Mouse (Mus musculus) CH12.LX (cell line): ENCODE measurements around the gene Nol10. TPM values are rescaled to one million over a fixed set of nuclear protein-coding genes. Genes with fewer than 3 reads are reported as not detected.

Source experiments
- DNase-seq: peaks from one replicate; pipeline ENCODE4 v3.0.0-alpha.2; 2013; ENCODE audit errors: extremely low read depth
- H3K27ac ChIP-seq: 2 replicates; pipeline ENCODE4 v1.5.1; 2012; ENCODE audit warnings: low read depth, mild to moderate bottlenecking, control low read depth, moderate library complexity; ENCODE audit not compliant: insufficient read depth
- H3K27me3 ChIP-seq: replicated peaks from 2 replicates; pipeline ENCODE3; 2012; ENCODE audit warnings: inconsistent platforms
- H3K36me3 ChIP-seq, 2 experiments: replicated peaks in 1 of 2; 2 replicates each; pipeline versions ENCODE3 to v1.6.1; 2012; ENCODE audit warnings: inconsistent platforms in 1 of 2, low read length in 1 of 2, mild to moderate bottlenecking in 1 of 2, mixed read lengths in 1 of 2, moderate library complexity in 1 of 2; ENCODE audit not compliant: control insufficient read depth in 1 of 2, insufficient read depth in 1 of 2
- H3K4me1 ChIP-seq, 2 experiments: 2 replicates each; pipeline ENCODE4 v1.6.1; 2012; ENCODE audit warnings: inconsistent platforms in 1 of 2, moderate library complexity in 1 of 2; ENCODE audit not compliant: insufficient read depth in 2 of 2, control insufficient read depth in 1 of 2
- H3K4me2 ChIP-seq: 2 replicates; pipeline ENCODE4 v1.6.1; 2012; ENCODE audit warnings: low read depth, mild to moderate bottlenecking, control low read depth; ENCODE audit not compliant: poor library complexity, insufficient read depth, severe bottlenecking
- H3K4me3 ChIP-seq, 3 experiments: fragments of 150-350 bp in 1 of 3; sonication (generic) in 1 of 3; replicated peaks in 1 of 3; 2 replicates each; pipeline versions ENCODE3 to v1.5.1; 2011 to 2012; ENCODE audit warnings: low read depth in 2 of 3, low read length in 2 of 3, mild to moderate bottlenecking in 2 of 3, moderate library complexity in 2 of 3, control low read depth in 1 of 3, improper control_type of control experiment in 1 of 3, inconsistent platforms in 1 of 3, mixed read lengths in 1 of 3; ENCODE audit not compliant: poor library complexity in 1 of 3
- H3K79me2 ChIP-seq: replicated peaks from 2 replicates; pipeline ENCODE4 v1.6.1; 2012; ENCODE audit warnings: mild to moderate bottlenecking, moderate library complexity; ENCODE audit not compliant: control insufficient read depth, poor library complexity, insufficient read depth, severe bottlenecking; ENCODE audit errors: extremely low read depth
- H3K9ac ChIP-seq: 2 replicates; pipeline ENCODE4 v1.6.1; 2012; ENCODE audit warnings: low read depth, mild to moderate bottlenecking, control low read depth, moderate library complexity; ENCODE audit not compliant: insufficient read depth
- H3K9me3 ChIP-seq: replicated peaks from 2 replicates; pipeline ENCODE3; 2012; ENCODE audit warnings: low read length, inconsistent platforms, mixed read lengths
- BHLHE40 ChIP-seq: IDR thresholded peaks from 2 replicates; pipeline ENCODE4 v1.6.1; 2011; ENCODE audit warnings: mild to moderate bottlenecking, low read depth, low read length, improper control_type of control experiment
- CHD1 ChIP-seq: IDR thresholded peaks from 2 replicates; pipeline ENCODE4 v1.6.1; 2012; ENCODE audit warnings: low read depth, low read length, improper control_type of control experiment, inconsistent platforms
- CTCF ChIP-seq, 2 experiments: IDR thresholded peaks in 1 of 2; conservative IDR thresholded peaks in 1 of 2; 2 replicates each; pipeline ENCODE4 v1.5.1; 2011 to 2012; ENCODE audit warnings: low read depth in 2 of 2, low read length in 2 of 2, improper control_type of control experiment in 1 of 2, inconsistent platforms in 1 of 2, mild to moderate bottlenecking in 1 of 2, moderate library complexity in 1 of 2
- E2F4 ChIP-seq: IDR thresholded peaks from 2 replicates; pipeline ENCODE4 v1.6.1; 2011; ENCODE audit warnings: low read depth, low read length, improper control_type of control experiment; ENCODE audit not compliant: insufficient replicate concordance
- ELF1 ChIP-seq: IDR thresholded peaks from 2 replicates; pipeline ENCODE4 v1.6.1; 2014; ENCODE audit warnings: low read depth, mild to moderate bottlenecking, inconsistent platforms, low read length, improper control_type of control experiment
- EP300 ChIP-seq: IDR thresholded peaks from 2 replicates; pipeline ENCODE4 v1.6.1; 2011; ENCODE audit warnings: low read length, improper control_type of control experiment
- ETS1 ChIP-seq: conservative IDR thresholded peaks from 2 replicates; pipeline ENCODE4 v1.6.1; 2012; ENCODE audit warnings: low read depth, mild to moderate bottlenecking, inconsistent platforms, low read length, improper control_type of control experiment, moderate library complexity
- HCFC1 ChIP-seq: IDR thresholded peaks from 2 replicates; pipeline ENCODE4 v1.6.1; 2012; ENCODE audit warnings: low read depth, mild to moderate bottlenecking, inconsistent platforms, low read length, improper control_type of control experiment
- IRF4 ChIP-seq: IDR thresholded peaks from 2 replicates; pipeline ENCODE4 v1.6.1; 2014; ENCODE audit warnings: low read depth, mild to moderate bottlenecking, inconsistent platforms, low read length, improper control_type of control experiment
- JUN ChIP-seq: IDR thresholded peaks from 2 replicates; pipeline ENCODE4 v1.6.1; 2011; ENCODE audit warnings: low read depth, mild to moderate bottlenecking, low read length, improper control_type of control experiment, moderate library complexity; ENCODE audit not compliant: insufficient read depth
- KAT2A ChIP-seq: IDR thresholded peaks from 2 replicates; pipeline ENCODE4 v1.6.1; 2012; ENCODE audit warnings: low read length, improper control_type of control experiment, inconsistent platforms; ENCODE audit not compliant: insufficient replicate concordance
- MAFK ChIP-seq: IDR thresholded peaks from 2 replicates; pipeline ENCODE4 v1.6.1; 2011; ENCODE audit warnings: low read length, improper control_type of control experiment; ENCODE audit not compliant: insufficient replicate concordance
- MAX ChIP-seq: IDR thresholded peaks from 2 replicates; pipeline ENCODE4 v1.6.1; 2011; ENCODE audit warnings: low read length, improper control_type of control experiment
- MAZ ChIP-seq: IDR thresholded peaks from 2 replicates; pipeline ENCODE4 v1.6.1; 2012; ENCODE audit warnings: low read depth, mild to moderate bottlenecking, inconsistent platforms, low read length, improper control_type of control experiment, moderate library complexity
- MXI1 ChIP-seq: IDR thresholded peaks from 2 replicates; pipeline ENCODE4 v1.6.1; 2011; ENCODE audit warnings: mild to moderate bottlenecking, low read depth, low read length, improper control_type of control experiment
- MYC ChIP-seq: IDR thresholded peaks from 2 replicates; pipeline ENCODE4 v1.6.1; 2011; ENCODE audit warnings: low read depth, mild to moderate bottlenecking, improper control_type of control experiment, low read length
- NELFE ChIP-seq: IDR thresholded peaks from 2 replicates; pipeline ENCODE4 v1.6.1; 2011; ENCODE audit warnings: low read depth, low read length, improper control_type of control experiment
- PAX5 ChIP-seq: IDR thresholded peaks from 2 replicates; pipeline ENCODE4 v1.6.1; 2012; ENCODE audit warnings: low read length, inconsistent platforms, mixed read lengths
- POLR2A ChIP-seq: IDR thresholded peaks from 2 replicates; pipeline ENCODE4 v1.6.1; 2011; ENCODE audit warnings: low read depth, mild to moderate bottlenecking, improper control_type of control experiment, low read length
- POLR2AphosphoS2 ChIP-seq: IDR thresholded peaks from 2 replicates; pipeline ENCODE4 v1.6.1; 2011; ENCODE audit warnings: low read depth, low read length, improper control_type of control experiment
- RCOR1 ChIP-seq: conservative IDR thresholded peaks from 2 replicates; pipeline ENCODE4 v1.6.1; 2012; ENCODE audit warnings: low read depth, mild to moderate bottlenecking, inconsistent platforms, low read length, improper control_type of control experiment
- SIN3A ChIP-seq: IDR thresholded peaks from 2 replicates; pipeline ENCODE4 v1.6.1; 2012; ENCODE audit warnings: low read length, improper control_type of control experiment, inconsistent platforms
- SMC3 ChIP-seq: IDR thresholded peaks from 2 replicates; pipeline ENCODE4 v1.6.1; 2011; ENCODE audit warnings: low read depth, low read length, improper control_type of control experiment
- TBP ChIP-seq: conservative IDR thresholded peaks from 2 replicates; pipeline ENCODE4 v1.6.1; 2011; ENCODE audit warnings: low read depth, low read length, improper control_type of control experiment
- TCF12 ChIP-seq: IDR thresholded peaks from 2 replicates; pipeline ENCODE4 v1.6.1; 2014; ENCODE audit warnings: low read depth, mild to moderate bottlenecking, inconsistent platforms, low read length, improper control_type of control experiment
- UBTF ChIP-seq: IDR thresholded peaks from 2 replicates; pipeline ENCODE4 v1.6.1; 2012; ENCODE audit warnings: low read depth, mild to moderate bottlenecking, inconsistent platforms, low read length, improper control_type of control experiment, moderate library complexity
- ZC3H11A ChIP-seq: IDR thresholded peaks from 2 replicates; pipeline ENCODE4 v1.6.1; 2012; ENCODE audit warnings: low read depth, mild to moderate bottlenecking, inconsistent platforms, low read length, improper control_type of control experiment
- ZKSCAN1 ChIP-seq: IDR thresholded peaks from 2 replicates; pipeline ENCODE4 v1.6.1; 2012; ENCODE audit warnings: low read depth, inconsistent platforms, low read length, improper control_type of control experiment, borderline replicate concordance
- ZMIZ1 ChIP-seq: IDR thresholded peaks from 2 replicates; pipeline ENCODE4 v1.6.1; 2012; ENCODE audit warnings: low read depth, mild to moderate bottlenecking, inconsistent platforms, low read length, improper control_type of control experiment
- dilution Hi-C: fragments of 300-500 bp; cut with MboI; formaldehyde crosslinking; loops from 2 replicates; pipeline ENCODE4 v1.14.3; 2020; ENCODE audit warnings: low sequenced_read_pairs; ENCODE audit not compliant: extremely low pct_unique_long_range_greater_than_20kb, extremely low pct_ligation_motif_present
- in situ Hi-C: fragments of 300-500 bp; cut with MboI; formaldehyde crosslinking; loops from 3 replicates; pipeline ENCODE4 v1.14.3; 2019; ENCODE audit warnings: low sequenced_read_pairs, low pct_ligation_motif_present, low pct_unique_long_range_greater_than_20kb, mixed read lengths
- polyA plus RNA-seq: library from polyadenylated mRNA; unstranded; fragments of >175 nt; gene quantifications from 2 replicates; pipeline ENCODE4 v1.2.1, GENCODE M21; 2012; ENCODE audit warnings: low read depth; ENCODE audit not compliant: insufficient read length
- total RNA-seq, 2 experiments: library from RNA; depleted of rRNA; stranded (reverse); fragments of 300-350 nt in 1 of 2; fragments of >200 nt in 1 of 2; gene quantifications; 2 replicates each; pipeline ENCODE4 v1.2.3; 2012 to 2014

The Nol10 gene
- total RNA-seq (2012; rRNA removed) (10.9 and 14.4 TPM in 2 replicates), total RNA-seq (2014; rRNA removed) (12.3 and 14.5 TPM in 2 replicates), polyA plus RNA-seq (64.9 and 65.8 TPM in 2 replicates)

- TF ChIP-seq CHD1 (no peak), E2F4 (peak; percentile 32; the same call in 1 of the 2 replicates), SMC3 (no peak), MAZ (peak; percentile 21; the same call in 1 of the 2 replicates), MAX (peak; percentile 89; the same call in 1 of the 2 replicates), MYC (peak; percentile 76), UBTF (0 out of 2 replicates have a peak, but pooled peaks have one; percentile 38), CTCF (conservative IDR thresholded peaks at IDR 0.05 in 1 of 2, IDR thresholded peaks at IDR 0.05 in 1 of 2; ENCODE audit: low read depth in 2 of 2, low read length in 2 of 2) (no peak), TBP (peak; percentile 68; the same call in 1 of the 2 replicates), ZMIZ1 (peak; percentile 77), ELF1 (peak; percentile 82), SIN3A (peak; percentile 99), TCF12 (peak; percentile 75), ZKSCAN1 (no peak), RCOR1 (no peak), EP300 (no peak), JUN (no peak), ETS1 (no peak), MXI1 (peak; percentile 100), PAX5 (no peak), POLR2AphosphoS2 (no peak), KAT2A (peak; percentile 82; the same call in 1 of the 2 replicates), HCFC1 (peak; percentile 94), BHLHE40 (no peak), NELFE (peak; percentile 92), POLR2A (peak; percentile 96), MAFK (no peak), ZC3H11A (no peak), IRF4 (no peak; the same call in 1 of the 2 replicates)
- Histone ChIP-seq H3K27ac (no peak within 1 kb of the TSS), H3K27me3 (no peaks in the 10 kb centered on the region), H3K4me2 (peak within 1 kb of the TSS; percentile 99), H3K4me1 (peaks cover 6 to 26% of the 10 kb centered on the region in 2 experiments; a peak in 2 of 4 replicates), H3K9me3 (no peaks in the 10 kb centered on the region), H3K36me3 (peaks cover 15 to 39% of the 10 kb centered on the region in 2 experiments), H3K79me2 (peaks cover 25% of the 10 kb centered on the region), H3K9ac (peak within 1 kb of the TSS; percentile 90), H3K4me3 (peak within 1 kb of the TSS; percentile 85 to 97 (median 92))
- peak; percentile 90 for DNase-seq
- in situ Hi-C loops: no loop called here
- dilution Hi-C loops: no loop called here
Measured at GRCm38 (mm10) chr12:17348048-17349036, at the start of gene Nol10. Nol10 (plus strand) TSS chr12:17348458.
